Mouse (Mus musculus): Measurements from ENCODE around the gene Prkar1b.

- TF ChIP-seq CTCF (IDR thresholded peaks at IDR 0.05; ENCODE audit: low read depth) (no peak), EP300 (IDR thresholded peaks at IDR 0.05; ENCODE audit: low read depth) (no peak)
These were observed 48.0 kb downstream of the Prkar1b start for GRCm38 (mm10) chr5:139101783-139102182.

Measured in liver, postnatal 0 days (tissue).